Comparison of ENCODE assay signal across 7 mouse cellular contexts in the genomic region with DNA sequence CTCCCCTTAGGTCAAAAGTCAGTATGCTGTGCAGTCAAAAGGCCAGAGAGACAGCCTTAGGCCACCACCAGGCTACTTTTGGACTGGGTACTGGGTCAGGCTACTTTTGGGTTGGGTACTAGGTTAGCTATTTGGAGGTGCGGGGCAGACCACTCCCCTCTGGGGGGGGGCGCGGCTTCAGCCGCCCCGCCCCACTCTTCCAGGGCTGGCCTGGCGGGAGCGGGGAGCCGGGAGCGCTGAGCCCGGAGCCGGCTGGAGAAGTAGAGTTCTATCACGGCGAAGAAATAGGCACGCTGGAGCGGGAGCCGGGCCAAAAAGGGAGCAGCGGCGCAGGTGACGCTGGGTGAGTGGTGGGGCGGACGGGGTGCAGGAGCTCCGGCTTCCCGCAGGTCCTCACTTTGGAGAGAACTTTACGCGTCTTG. TPM values are rescaled to one million over a fixed set of nuclear protein-coding genes. Genes with fewer than 3 reads are reported as not detected.
DNase-seq lines count a peak whose midpoint lies in the region; ATAC-seq and TF ChIP-seq lines count a peak whose summit lies in the region.

No protein-coding gene starts in this region.

- peak overlapping the region; percentile 74 for H3K4me2 ChIP-seq in hindbrain, embryonic 14.5 days (replicated peaks)
- peak overlapping the region; percentile 88 for H3K4me2 ChIP-seq in midbrain, postnatal 0 days (ENCODE audit: low read depth, low read length, poor library complexity, severe bottlenecking)

- no peaks in the 10 kb centered on the region for H3K9me3 ChIP-seq in hindbrain, embryonic 14.5 days (ENCODE audit: control insufficient read depth, low read length)
- no peaks in the 10 kb centered on the region for H3K9me3 ChIP-seq in midbrain, postnatal 0 days (ENCODE audit: low read length)

- no peaks in the 10 kb centered on the region for H3K27me3 ChIP-seq in hindbrain, embryonic 14.5 days (ENCODE audit: control insufficient read depth, insufficient read depth, low read length)
- no peaks in the 10 kb centered on the region for H3K27me3 ChIP-seq in liver, adult 2 months (ENCODE audit: control insufficient read depth, insufficient read depth, low read length)
- no peaks in the 10 kb centered on the region for H3K27me3 ChIP-seq in midbrain, postnatal 0 days (ENCODE audit: insufficient read depth, low read length)

- TF ChIP-seq POLR2A in liver, adult 2 months (IDR thresholded peaks at IDR 0.05; ENCODE audit: extremely low read depth, insufficient read depth, low read length): peak; percentile 53; the same call in 1 of the 2 replicates

- no peak for TF ChIP-seq CTCF in liver, adult 2 months (IDR thresholded peaks at IDR 0.05; ENCODE audit: low read depth, low read length)
- TF ChIP-seq CTCF in midbrain, postnatal 0 days (IDR thresholded peaks at IDR 0.05): no peak

- H3K9ac ChIP-seq in hindbrain, embryonic 14.5 days: peak overlapping the region; percentile 48; the same call in 1 of the 2 replicates
- H3K9ac ChIP-seq in liver, adult 2 months (ENCODE audit: low read depth, low read length): peak overlapping the region; percentile 79
- no peak overlapping the region for H3K9ac ChIP-seq in midbrain, postnatal 0 days (replicated peaks; ENCODE audit: low read length, poor library complexity, severe bottlenecking)

- peaks cover 19% of the 10 kb centered on the region for H3K36me3 ChIP-seq in hindbrain, embryonic 14.5 days (replicated peaks; ENCODE audit: control insufficient read depth, insufficient read depth)
- H3K36me3 ChIP-seq in liver, adult 2 months (ENCODE audit: control insufficient read depth, insufficient read depth, low read length): peaks cover 6% of the 10 kb centered on the region; the same call in 1 of the 2 replicates
- peaks cover 13% of the 10 kb centered on the region for H3K36me3 ChIP-seq in midbrain, postnatal 0 days (ENCODE audit: insufficient read depth, low read length)

- peaks cover 5% of the 10 kb centered on the region; the same call in 1 of the 2 replicates for H3K79me2 ChIP-seq in liver, adult 2 months (ENCODE audit: control insufficient read depth, insufficient read depth, low read length)

- H3K4me3 ChIP-seq in hindbrain, embryonic 14.5 days (replicated peaks; ENCODE audit: low read length): peak overlapping the region; percentile 29
- H3K4me3 ChIP-seq in liver, adult 2 months (ENCODE audit: insufficient read depth, low read depth, low read length): peak overlapping the region; percentile 73
- H3K4me3 ChIP-seq in midbrain, postnatal 0 days (ENCODE audit: low read depth, low read length): peak overlapping the region; percentile 72; the same call in 1 of the 2 replicates

- under 1% methylated on average over 24 of the region's 25 CpGs for WGBS in hindbrain, embryonic 14.5 days
- under 1% methylated on average over 25 of the region's 25 CpGs for WGBS in liver, adult 2 months
- WGBS in midbrain, postnatal 0 days: under 1% methylated on average over 23 of the region's 25 CpGs

- peaks cover 28% of the 10 kb centered on the region for H3K4me1 ChIP-seq in hindbrain, embryonic 14.5 days (replicated peaks; ENCODE audit: control insufficient read depth, insufficient read depth, low read length)
- peaks cover 16% of the 10 kb centered on the region for H3K4me1 ChIP-seq in liver, adult 2 months (ENCODE audit: control insufficient read depth, insufficient read depth, low read length)
- peaks cover 15% of the 10 kb centered on the region for H3K4me1 ChIP-seq in midbrain, postnatal 0 days (ENCODE audit: insufficient read depth, low read length)

- H3K27ac ChIP-seq in hindbrain, embryonic 14.5 days: no peak overlapping the region
- peak overlapping the region; percentile 92 for H3K27ac ChIP-seq in liver, adult 2 months (replicated peaks; ENCODE audit: insufficient read depth, low read depth, low read length)
- no peak overlapping the region for H3K27ac ChIP-seq in midbrain, postnatal 0 days (ENCODE audit: low read depth, low read length)

- DNase-seq in Muller cell, postnatal 12 days (ENCODE audit: inconsistent ontology term): peak; percentile 63
- DNase-seq in cerebellum, adult 18-20 months: peak; percentile 66 to 76
- DNase-seq in forelimb bud, embryonic 11.5 days (ENCODE audit: low read depth, low spot score): peak; percentile 55
- no peak for DNase-seq in hindbrain, embryonic 14.5 days (ENCODE audit: low spot score)
- peak; percentile 99 for DNase-seq in liver, adult 2 months (ENCODE audit: extremely low read depth, low read depth, low spot score)
- DNase-seq in midbrain, postnatal 0 days (ENCODE audit: low spot score): no peak
- peak; percentile 73 for DNase-seq in yolk sac, embryonic 10.5 days (ENCODE audit: low spot score)

- no peak for ATAC-seq in hindbrain, embryonic 14.5 days (ENCODE audit: low FRiP score)
- no peak for ATAC-seq in midbrain, postnatal 0 days (ENCODE audit: low FRiP score)

RNA-seq across cellular contexts. Expression of a gene that starts 0.8 kb away (rescaled TPM):
- 18.8 and 20.1 TPM in 2 replicates for polyA plus RNA-seq in hindbrain, embryonic 14.5 days (2014; fragmentation: Nextera tagmentation; extraction: Ambion mirVana)
- total RNA-seq in liver, adult 2 months (2014; rRNA removed): 3.4 and 4.6 TPM in 2 replicates
- polyA plus RNA-seq in liver, adult 2 months (2012; rRNA removed): 14.2 and 14.3 TPM in 2 replicates
- 32.8 and 40.4 TPM in 2 replicates for total RNA-seq in midbrain, postnatal 0 days (2014; rRNA removed)
- 12.9 TPM in 2 replicates for polyA plus RNA-seq in midbrain, postnatal 0 days (2015; fragmentation: Nextera tagmentation; extraction: Ambion mirVana)

RNA-seq across cellular contexts. Expression of a gene that starts 8.8 kb away (rescaled TPM):
- polyA plus RNA-seq in hindbrain, embryonic 14.5 days (2014; fragmentation: Nextera tagmentation; extraction: Ambion mirVana): 75.8 and 85.4 TPM in 2 replicates
- total RNA-seq in liver, adult 2 months (2014; rRNA removed): 26.6 and 32.3 TPM in 2 replicates
- polyA plus RNA-seq in liver, adult 2 months (2012; rRNA removed): 76.2 and 80.0 TPM in 2 replicates
- total RNA-seq in midbrain, postnatal 0 days (2014; rRNA removed): 55.7 and 87.6 TPM in 2 replicates
- 98.8 and 105 TPM in 2 replicates for polyA plus RNA-seq in midbrain, postnatal 0 days (2015; fragmentation: Nextera tagmentation; extraction: Ambion mirVana)

RNA-seq across cellular contexts. Expression of a gene that starts 9.5 kb away (rescaled TPM):
- 7.1 and 9.4 TPM in 2 replicates for polyA plus RNA-seq in hindbrain, embryonic 14.5 days (2014; fragmentation: Nextera tagmentation; extraction: Ambion mirVana)
- 7.8 and 9.3 TPM in 2 replicates for total RNA-seq in liver, adult 2 months (2014; rRNA removed)
- 11.8 and 11.9 TPM in 2 replicates for polyA plus RNA-seq in liver, adult 2 months (2012; rRNA removed)
- total RNA-seq in midbrain, postnatal 0 days (2014; rRNA removed): 6.1 and 6.4 TPM in 2 replicates
- 6.8 and 7.1 TPM in 2 replicates for polyA plus RNA-seq in midbrain, postnatal 0 days (2015; fragmentation: Nextera tagmentation; extraction: Ambion mirVana)

RNA-seq across cellular contexts. Expression of a gene that starts 26.1 kb away (rescaled TPM):
- polyA plus RNA-seq in hindbrain, embryonic 14.5 days (2014; fragmentation: Nextera tagmentation; extraction: Ambion mirVana): 19.4 and 19.5 TPM in 2 replicates
- total RNA-seq in liver, adult 2 months (2014; rRNA removed): 58.5 and 79.0 TPM in 2 replicates
- 413 and 566 TPM in 2 replicates for polyA plus RNA-seq in liver, adult 2 months (2012; rRNA removed)
- total RNA-seq in midbrain, postnatal 0 days (2014; rRNA removed): 63.2 and 74.8 TPM in 2 replicates
- 17.5 and 18.7 TPM in 2 replicates for polyA plus RNA-seq in midbrain, postnatal 0 days (2015; fragmentation: Nextera tagmentation; extraction: Ambion mirVana)

RNA-seq across cellular contexts. Expression of a gene that starts 30.5 kb away (rescaled TPM):
- polyA plus RNA-seq in hindbrain, embryonic 14.5 days (2014; fragmentation: Nextera tagmentation; extraction: Ambion mirVana): 2.5 and 2.9 TPM in 2 replicates
- not detected in 2 replicates for total RNA-seq in liver, adult 2 months (2014; rRNA removed)
- 0.06 TPM in 1 of 2 replicates, not detected in the other for polyA plus RNA-seq in liver, adult 2 months (2012; rRNA removed)
- 5.9 and 7.2 TPM in 2 replicates for total RNA-seq in midbrain, postnatal 0 days (2014; rRNA removed)
- polyA plus RNA-seq in midbrain, postnatal 0 days (2015; fragmentation: Nextera tagmentation; extraction: Ambion mirVana): 2.9 and 3.4 TPM in 2 replicates

Comparison
In these comparisons a context has a peak if more than half of its experiments do, and no peak if none do; other contexts are left out.
1. DNase-seq: peak in Muller cell, postnatal 12 days (single experiment), cerebellum, adult 18-20 months (2 of 2), forelimb bud, embryonic 11.5 days (single experiment), liver, adult 2 months (single experiment) and yolk sac, embryonic 10.5 days (single experiment); none in hindbrain, embryonic 14.5 days (single experiment) and midbrain, postnatal 0 days (single experiment).
2. Peak in every context shown above with its lines, with median percentiles within 50 percentile points of each other: H3K4me3 ChIP-seq.